Mouse (Mus musculus) limb, embryonic 14.5 days (tissue): ENCODE measurements around the gene Trappc6b. TPM values are rescaled to one million over a fixed set of nuclear protein-coding genes. Genes with fewer than 3 reads are reported as not detected.

Experiments used
- ATAC-seq: fragments of 200-750 bp; cut with Nextera tagmentation; 2 replicates; pipeline ENCODE4 v1.8.0; 2017; ENCODE audit warnings: low read depth, moderate number of reproducible peaks, moderate TSS enrichment; ENCODE audit not compliant: low FRiP score
- DNase-seq: peaks from one replicate; pipeline ENCODE4 v3.0.0-alpha.2; 2015; ENCODE audit warnings: low spot score
- H3K27ac ChIP-seq: fragments of 300-500 bp; sonication (generic); replicated peaks from 2 replicates; pipeline ENCODE4 v1.5.1; 2014; ENCODE audit warnings: low read depth, mild to moderate bottlenecking, low read length, moderate library complexity, mixed read lengths
- H3K27me3 ChIP-seq: fragments of 300-500 bp; sonication (generic); 2 replicates; pipeline ENCODE4 v1.6.1; 2014; ENCODE audit warnings: low read length, mixed read lengths; ENCODE audit not compliant: control insufficient read depth, insufficient read depth
- H3K36me3 ChIP-seq: fragments of 300-500 bp; sonication (generic); 2 replicates; pipeline ENCODE4 v1.6.1; 2014; ENCODE audit warnings: mild to moderate bottlenecking, low read length, moderate library complexity, mixed read lengths; ENCODE audit not compliant: control insufficient read depth, insufficient read depth
- H3K4me1 ChIP-seq: fragments of 300-500 bp; sonication (generic); 2 replicates; pipeline ENCODE4 v1.6.1; 2014; ENCODE audit warnings: antibody characterized with exemption, low read length, mixed read lengths; ENCODE audit not compliant: control insufficient read depth, insufficient read depth
- H3K4me2 ChIP-seq: fragments of 300-500 bp; sonication (generic); replicated peaks from 2 replicates; pipeline ENCODE4 v1.6.1; 2014; ENCODE audit warnings: low read depth, mild to moderate bottlenecking, low read length, moderate library complexity; ENCODE audit not compliant: severe bottlenecking
- H3K4me3 ChIP-seq: fragments of 300-500 bp; sonication (generic); replicated peaks from 2 replicates; pipeline ENCODE4 v1.5.1; 2014; ENCODE audit warnings: low read length
- H3K9ac ChIP-seq: fragments of 300-500 bp; sonication (generic); 2 replicates; pipeline ENCODE4 v1.6.1; 2014; ENCODE audit warnings: mild to moderate bottlenecking, low read depth, low read length, moderate library complexity; ENCODE audit not compliant: severe bottlenecking
- H3K9me3 ChIP-seq: fragments of 300-500 bp; sonication (generic); 2 replicates; pipeline ENCODE4 v1.6.1; 2016; ENCODE audit warnings: low read length; ENCODE audit not compliant: control insufficient read depth
- POLR2A ChIP-seq: fragments of 200-500 bp; IDR thresholded peaks from 2 replicates; pipeline ENCODE4 v1.8.0; 2012; ENCODE audit warnings: inconsistent platforms, mild to moderate bottlenecking, moderate library complexity, borderline replicate concordance; ENCODE audit not compliant: insufficient read depth, insufficient read length; ENCODE audit errors: extremely low read depth
- WGBS: fragments of 180-500 bp; shearing (Covaris S2); extraction: QIAGEN DNeasy Blood & Tissue Kit; methylation state at CpG from one replicate; pipeline ENCODE4 v1.1.7; 2014; 5-methylcytosine and 5-hydroxymethylcytosine counted together
- polyA plus RNA-seq, 2 experiments: library from polyadenylated mRNA; depleted of rRNA in 1 of 2; stranded (reverse) in 1 of 2; unstranded in 1 of 2; fragments of >200 nt; fragmentation: Nextera tagmentation in 1 of 2; extraction: Ambion mirVana in 1 of 2; gene quantifications; 2 replicates each; pipeline versions ENCODE4 v1.2.1 to v1.2.3; 2012 to 2014

Trappc6b gene
- polyA plus RNA-seq, 2 experiments = 53.9 to 71.7 TPM

DNA sequence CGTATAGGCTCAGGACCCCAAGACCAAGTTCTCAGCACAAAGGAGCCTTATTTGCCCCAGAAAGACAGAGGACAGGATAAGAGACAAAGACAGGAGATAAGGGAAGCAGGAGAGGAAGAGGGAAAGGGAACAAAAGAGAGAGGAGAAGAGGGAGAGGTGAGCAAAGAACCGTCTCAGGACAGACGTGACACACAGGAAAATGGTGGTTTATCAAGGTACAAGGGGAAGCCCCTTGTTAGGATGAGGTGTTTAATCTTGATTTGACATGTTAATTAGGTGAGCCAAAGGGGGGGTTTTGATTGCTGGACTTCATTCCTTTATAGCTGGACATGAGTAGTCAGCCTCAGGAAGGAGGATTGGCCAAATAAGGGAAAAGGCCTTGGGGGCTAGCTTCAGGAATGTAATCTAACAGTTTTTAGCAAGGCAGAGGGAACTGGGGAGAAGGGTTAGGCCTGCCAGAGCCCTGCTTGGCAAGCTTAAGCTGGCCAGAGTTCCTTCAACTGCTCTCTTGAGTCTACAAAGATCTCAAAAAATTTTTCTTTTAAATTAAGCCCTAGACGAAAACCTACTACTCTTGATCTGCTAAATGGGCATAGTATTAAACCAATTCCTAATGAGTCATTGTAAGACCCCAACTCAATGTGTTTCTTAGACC lies 5.9 kb downstream of the Trappc6b start:
- no peak overlapping the region for H3K4me2 ChIP-seq
- no peak overlapping the region for H3K9ac ChIP-seq
- 85% methylated on average over 4 of the region's 4 CpGs for WGBS
- TF ChIP-seq POLR2A = no peak
- H3K4me1 ChIP-seq = peaks cover 9% of the 10 kb centered on the region; the same call in 1 of the 2 replicates
- DNase-seq (no peak), ATAC-seq (no peak)
- no peaks in the 10 kb centered on the region for H3K9me3 ChIP-seq
- H3K27me3 ChIP-seq = no peaks in the 10 kb centered on the region
- no peak overlapping the region for H3K27ac ChIP-seq
- H3K36me3 ChIP-seq = peaks cover 29% of the 10 kb centered on the region
- H3K4me3 ChIP-seq = no peak overlapping the region

DNA sequence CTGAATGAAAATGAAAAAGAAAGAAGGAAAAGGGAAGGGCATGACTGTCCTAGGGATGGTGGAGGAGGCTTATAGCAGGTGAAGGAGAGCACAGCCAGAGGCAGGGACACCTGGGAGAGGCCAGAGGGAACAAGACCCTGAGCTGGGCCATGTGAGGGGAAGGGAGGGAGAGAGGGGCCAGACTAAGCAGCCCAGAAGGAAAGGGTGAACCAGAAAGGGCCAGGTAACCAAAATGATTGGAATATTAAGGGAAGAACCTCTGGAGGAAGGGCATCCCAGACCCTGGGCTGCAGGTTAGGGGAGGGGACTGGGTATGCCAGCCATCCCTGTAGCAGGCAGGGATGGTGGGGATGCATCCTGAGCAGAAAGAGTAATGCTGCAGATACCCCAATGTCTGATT lies 7.3 kb downstream of the Trappc6b start:
- Histone ChIP-seq H3K27me3 (no peaks in the 10 kb centered on the region), H3K4me2 (no peak overlapping the region), H3K4me1 (no peaks in the 10 kb centered on the region), H3K9me3 (no peaks in the 10 kb centered on the region), H3K36me3 (peaks cover 34% of the 10 kb centered on the region), H3K4me3 (no peak overlapping the region), H3K27ac (no peak overlapping the region), H3K9ac (no peak overlapping the region)
- no peak for DNase-seq
- no peak for TF ChIP-seq POLR2A
- no peak for ATAC-seq

DNA sequence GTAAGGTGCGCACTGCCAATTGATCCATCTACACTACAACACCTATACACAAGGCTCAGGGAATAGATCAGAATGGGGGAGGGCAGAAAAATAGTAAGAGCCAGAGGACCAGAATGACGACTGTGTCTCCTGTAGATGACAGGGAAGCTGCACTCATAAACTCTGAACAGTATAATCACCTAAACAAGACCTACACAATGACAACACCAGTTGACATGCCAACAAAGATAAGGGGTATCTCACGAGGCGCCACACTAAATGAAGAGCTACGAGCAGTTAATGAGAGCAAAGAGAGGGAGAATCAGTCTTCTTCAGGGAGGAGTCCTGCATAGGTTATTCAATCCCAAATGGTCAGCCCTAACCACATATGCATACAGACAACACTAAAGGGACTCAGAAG lies 8.1 kb downstream of the Trappc6b start:
- WGBS = 90% methylated on average over 5 of the region's 5 CpGs
- ATAC-seq = no peak
- H3K36me3 ChIP-seq = peaks cover 42% of the 10 kb centered on the region

DNA sequence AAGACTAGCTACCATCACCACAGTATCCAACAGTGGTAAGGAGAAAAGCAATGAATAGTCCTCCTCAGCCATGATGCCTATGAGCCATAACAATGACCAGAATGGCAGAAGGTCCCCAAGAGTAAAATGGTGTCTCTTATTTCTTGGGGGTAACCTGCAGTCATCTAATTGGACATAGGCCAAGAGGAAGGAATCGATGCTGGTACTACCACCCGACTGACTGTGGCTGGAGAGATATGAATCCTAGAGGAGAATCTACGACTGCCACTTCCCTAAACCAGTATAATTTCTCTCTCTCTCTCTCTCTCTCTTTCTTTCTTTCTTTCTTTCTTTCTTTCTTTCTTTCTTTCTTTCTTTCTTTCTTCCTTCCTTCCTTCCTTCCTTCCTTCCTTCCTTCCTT lies 8.8 kb downstream of the Trappc6b start:
- no peak for TF ChIP-seq POLR2A
- ATAC-seq = no peak
- Histone ChIP-seq H3K4me2 (no peak overlapping the region), H3K36me3 (peaks cover 46% of the 10 kb centered on the region), H3K9ac (no peak overlapping the region), H3K9me3 (no peaks in the 10 kb centered on the region), H3K27ac (no peak overlapping the region), H3K27me3 (no peaks in the 10 kb centered on the region), H3K4me3 (no peak overlapping the region), H3K4me1 (no peaks in the 10 kb centered on the region)
- WGBS = 90% methylated on average over 3 of the region's 3 CpGs
- DNase-seq = no peak

More for the DNA sequence above, 8.1 kb downstream of the Trappc6b start:
- Histone ChIP-seq H3K4me3 (no peak overlapping the region), H3K27ac (no peak overlapping the region), H3K9me3 (no peaks in the 10 kb centered on the region), H3K4me1 (no peaks in the 10 kb centered on the region), H3K4me2 (no peak overlapping the region), H3K27me3 (no peaks in the 10 kb centered on the region), H3K9ac (no peak overlapping the region)
- no peak for DNase-seq
- TF ChIP-seq POLR2A = no peak

DNA sequence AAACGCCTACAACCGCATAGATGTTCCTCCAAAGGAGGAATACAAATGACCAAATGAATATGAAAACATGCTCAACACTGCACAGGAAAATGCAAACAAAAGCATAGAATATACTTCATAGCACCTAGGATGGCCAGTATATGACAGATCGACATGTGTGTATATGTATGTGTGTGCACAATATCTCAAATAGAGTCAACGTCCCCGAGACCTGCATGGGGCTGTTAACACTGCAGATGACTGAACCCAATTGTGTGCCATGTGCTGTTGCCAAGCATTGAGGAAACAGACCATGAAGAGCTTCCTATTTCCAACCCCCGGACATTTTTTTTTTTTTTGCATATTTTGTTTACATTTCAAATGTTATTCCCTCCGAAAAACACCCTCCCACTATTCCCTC lies 20.4 kb downstream of the Trappc6b start:
- TF ChIP-seq POLR2A = no peak
- no peak overlapping the region for H3K27ac ChIP-seq
- peak; percentile 2; the same call in 1 of the 2 replicates for ATAC-seq
- no peak overlapping the region for H3K4me2 ChIP-seq
- H3K27me3 ChIP-seq = no peaks in the 10 kb centered on the region
- H3K4me3 ChIP-seq = no peak overlapping the region
- WGBS = 32% methylated on average over 7 of the region's 7 CpGs
- H3K9ac ChIP-seq = no peak overlapping the region
- peaks cover 43% of the 10 kb centered on the region for H3K36me3 ChIP-seq
- DNase-seq = no peak
- no peaks in the 10 kb centered on the region for H3K9me3 ChIP-seq
- no peaks in the 10 kb centered on the region for H3K4me1 ChIP-seq
